Mouse (Mus musculus) CD4-positive helper T cell, adult 2 months (primary cell): ENCODE measurements at regions not wholly inside any gene's neighbourhood (a gene's known extent, or its start where the extent isn't known, plus 50 kb on each side); places are given as distances from the start of the nearest gene placed in this dataset.
"Not testable (repeated sequence)": the region's sequence is repeated elsewhere in the genome, so short reads cannot be mapped to it uniquely, and the experiment has no call there.

Source experiments
- DNase-seq: peaks from one replicate; pipeline ENCODE4 v3.0.0-alpha.2; 2012; ENCODE audit warnings: low read depth, missing footprints, low spot score

DNA sequence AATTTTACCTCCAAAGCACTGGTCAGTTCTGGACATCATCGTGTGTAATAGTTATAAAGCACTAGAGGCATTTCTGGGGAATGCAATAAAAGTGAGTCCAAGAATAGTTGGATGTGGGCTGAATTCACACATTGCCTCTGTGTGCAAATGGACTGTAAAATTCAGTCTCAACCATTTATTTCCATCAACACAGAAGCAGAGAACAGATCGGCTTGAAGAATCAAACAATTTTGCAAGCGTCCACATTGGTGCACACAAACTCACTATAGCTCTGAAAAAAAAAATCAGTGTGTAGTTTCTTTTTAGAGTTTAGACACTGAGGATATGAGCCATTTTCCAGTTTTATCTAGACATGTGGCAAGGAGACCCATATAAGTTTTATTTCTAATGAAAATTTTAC is 208.9 kb upstream of the Slc7a11 start:
- no peak for DNase-seq

DNA sequence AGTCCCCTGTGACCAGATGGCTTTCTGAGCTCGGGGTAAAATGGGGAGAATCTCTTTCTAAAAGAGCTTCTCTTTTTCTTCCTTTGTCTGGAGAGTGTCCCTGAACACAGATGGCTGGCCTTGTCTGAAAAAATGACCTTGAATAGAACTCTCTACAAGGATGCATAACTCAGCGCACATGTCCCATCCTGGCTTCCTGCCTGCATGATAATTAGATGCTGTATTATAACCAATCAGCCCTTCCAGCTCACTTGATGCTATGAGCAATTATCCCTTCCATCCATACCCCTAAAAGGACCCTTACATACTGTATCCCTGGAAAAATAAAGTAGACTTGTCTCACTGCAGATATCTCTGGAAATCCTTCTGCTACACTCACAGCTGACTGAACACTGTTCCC is 199.7 kb upstream of the Slc7a11 start:
- DNase-seq: no peak

DNA sequence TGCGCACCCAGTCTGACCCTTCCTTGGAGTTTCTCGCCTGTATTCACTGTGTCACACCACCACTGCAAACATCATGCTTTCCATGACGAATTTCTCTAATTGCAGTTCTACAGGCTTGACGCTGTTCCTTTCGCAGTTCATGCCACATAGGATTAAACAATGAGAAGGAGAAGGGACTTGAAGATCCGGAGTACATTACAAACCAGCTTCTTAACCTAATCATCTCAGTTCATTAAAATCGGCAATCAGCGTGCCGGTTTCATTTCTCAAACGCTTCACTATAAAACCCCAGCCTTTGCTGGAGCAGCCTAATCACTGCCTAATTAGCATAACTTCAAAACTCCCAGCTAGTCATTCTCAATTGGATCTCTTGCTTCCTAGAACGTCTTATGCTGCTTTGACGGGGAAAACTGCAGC is 196.5 kb upstream of the Slc7a11 start:
- DNase-seq: no peak

DNA sequence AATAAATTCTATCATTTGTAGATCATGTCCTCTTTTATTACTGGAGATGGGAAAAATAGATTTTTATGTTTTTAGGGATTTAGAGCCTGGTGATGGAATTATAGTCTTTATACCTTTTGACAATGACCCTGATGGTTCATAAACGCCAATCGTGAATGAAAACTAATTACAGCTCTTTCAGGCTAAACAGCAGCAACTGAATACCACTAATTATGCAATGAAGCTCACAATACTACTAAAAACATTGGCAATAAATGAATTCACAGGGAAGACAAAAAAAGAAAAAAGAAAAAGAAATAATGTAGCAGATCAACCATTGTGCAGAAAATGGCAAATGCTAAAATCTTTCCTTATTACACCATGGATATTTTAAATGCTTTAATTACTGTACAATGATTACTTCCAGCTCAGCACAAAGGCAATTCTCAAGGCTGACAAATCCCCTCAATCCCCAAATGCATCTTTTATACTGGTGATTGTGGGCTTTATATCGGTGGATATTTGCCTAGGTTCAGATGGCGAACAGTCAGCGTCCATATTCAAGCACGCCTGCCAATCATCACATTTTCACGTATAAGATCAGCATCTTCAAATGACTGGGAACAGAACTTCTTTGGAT is 191.2 kb upstream of the Slc7a11 start:
- DNase-seq: no peak

DNA sequence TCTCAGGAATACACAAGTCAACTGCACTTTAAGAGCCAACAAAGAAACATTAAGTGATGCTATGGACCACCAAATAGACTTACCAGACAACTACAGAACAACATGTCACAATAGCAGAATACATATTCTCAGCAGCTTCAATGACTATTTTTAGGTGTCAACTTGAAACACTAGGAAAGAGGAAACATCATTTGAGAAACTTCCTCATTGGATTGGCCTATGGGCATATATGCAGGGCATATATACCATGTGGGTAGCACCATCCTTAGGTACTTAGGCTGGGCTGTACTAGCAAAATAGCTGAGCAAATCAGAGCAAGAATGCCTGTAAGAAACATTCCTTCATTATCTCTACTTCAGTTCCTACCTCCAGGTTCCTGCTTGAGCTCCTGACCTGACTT is 187.9 kb upstream of the Slc7a11 start:
- no peak for DNase-seq

DNA sequence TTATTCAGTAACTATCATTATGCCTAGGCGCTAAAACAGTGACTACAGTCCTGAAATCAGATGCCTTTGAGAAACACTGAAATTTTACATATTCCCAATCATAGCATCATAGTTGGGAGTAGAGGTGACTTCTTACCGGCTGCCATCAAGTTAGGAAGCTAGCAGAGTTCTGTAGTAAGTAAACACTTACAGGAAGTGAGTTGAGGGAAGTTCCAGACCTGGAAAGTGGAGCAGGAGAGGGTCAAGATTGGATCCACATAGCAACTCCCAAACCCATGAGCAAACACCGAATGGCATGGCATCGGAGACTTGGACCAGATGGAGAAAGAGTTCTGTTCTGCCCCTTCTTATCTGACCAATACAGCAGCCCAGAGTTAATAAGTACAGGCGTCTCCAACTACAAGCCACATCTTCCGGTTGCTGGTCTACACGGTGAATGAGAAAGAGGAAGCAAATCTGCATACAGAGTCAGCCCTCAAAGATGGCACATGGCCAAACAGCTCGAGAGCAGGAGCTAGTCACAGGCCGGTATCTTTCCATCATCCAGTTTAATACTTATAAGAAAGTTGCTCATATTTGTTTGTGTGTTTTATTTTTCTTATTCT is 184.8 kb upstream of the Slc7a11 start:
- peak; percentile 11 for DNase-seq

DNA sequence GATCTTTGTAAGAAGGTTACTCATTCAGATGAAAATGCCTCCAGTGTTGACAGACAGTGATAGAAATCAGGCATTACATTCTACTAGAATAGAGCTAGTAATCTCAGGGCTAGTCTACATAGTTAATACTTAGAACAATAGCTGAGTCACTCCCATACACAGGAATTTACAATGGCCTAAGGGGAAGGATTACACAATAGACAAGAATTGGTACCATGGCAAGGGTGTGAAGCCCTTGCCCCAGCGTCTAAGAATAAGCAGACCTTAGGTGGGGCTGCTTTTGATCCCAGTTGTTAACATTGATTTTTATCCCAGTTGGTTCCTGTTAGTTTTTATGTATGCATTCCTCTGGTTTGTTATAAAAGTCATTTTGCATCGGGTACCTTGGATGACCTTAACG is 177.8 kb upstream of the Slc7a11 start:
- DNase-seq: not testable (repeated sequence)

DNA sequence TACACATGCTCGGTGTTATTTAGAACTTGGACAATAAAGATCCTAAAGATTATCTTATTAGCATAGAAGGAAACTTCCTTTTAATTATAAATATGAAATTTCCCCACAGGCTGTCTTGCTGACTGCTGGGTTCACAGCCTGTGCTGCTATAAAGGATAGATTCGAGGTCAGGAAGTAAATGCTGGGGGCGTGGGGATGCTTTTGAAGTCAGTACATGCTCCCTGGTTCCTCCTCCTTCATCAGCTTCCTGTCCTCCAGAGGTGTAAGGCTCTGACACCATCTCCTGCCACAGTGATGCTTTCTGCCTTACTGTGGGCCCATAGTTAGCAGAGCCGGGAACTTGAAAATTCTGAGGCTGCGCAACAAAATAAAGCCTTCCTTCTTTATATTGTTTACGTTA is 175.6 kb upstream of the Slc7a11 start:
- no peak for DNase-seq

DNA sequence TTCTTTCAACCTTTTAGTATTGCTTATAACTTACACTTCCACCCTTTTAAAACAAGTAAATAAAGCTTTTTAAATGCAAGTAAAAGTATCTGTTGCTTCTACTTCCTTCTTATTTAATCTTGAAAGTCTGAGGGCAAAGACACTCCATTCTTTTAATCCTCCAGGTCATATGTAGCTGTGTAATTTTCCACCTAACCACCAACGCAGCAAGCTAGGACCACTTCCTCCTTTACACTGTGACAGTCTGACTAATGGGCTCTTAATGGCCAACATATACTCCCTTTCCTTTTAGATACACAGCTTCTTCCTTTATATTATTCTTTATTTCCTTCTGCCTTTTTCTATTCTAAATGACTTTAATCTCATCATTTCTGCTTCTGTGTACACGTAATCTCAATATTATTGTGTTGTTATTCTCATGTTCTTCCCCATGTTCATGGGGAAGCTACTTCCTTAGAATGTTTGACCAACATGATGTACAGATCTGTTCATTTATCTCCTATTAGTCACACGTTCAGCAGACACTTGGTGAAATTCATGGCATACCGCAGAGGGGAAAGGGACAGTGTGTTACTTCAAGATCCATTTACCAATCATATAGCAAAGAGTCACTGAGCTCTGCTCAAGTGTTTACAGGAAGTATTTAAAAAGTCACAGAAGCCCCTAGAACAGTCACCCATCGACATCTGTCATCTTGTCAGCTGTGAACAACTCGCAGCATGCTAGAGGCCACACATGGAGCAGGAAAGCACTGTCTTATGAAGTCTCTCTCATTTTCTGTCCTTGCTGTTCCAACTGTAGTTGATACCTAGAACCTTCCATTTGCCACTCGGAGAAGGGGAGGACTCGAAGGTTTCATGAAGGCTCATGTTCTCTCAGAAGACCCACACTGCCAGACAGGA is 172.2 kb upstream of the Slc7a11 start:
- no peak for DNase-seq

DNA sequence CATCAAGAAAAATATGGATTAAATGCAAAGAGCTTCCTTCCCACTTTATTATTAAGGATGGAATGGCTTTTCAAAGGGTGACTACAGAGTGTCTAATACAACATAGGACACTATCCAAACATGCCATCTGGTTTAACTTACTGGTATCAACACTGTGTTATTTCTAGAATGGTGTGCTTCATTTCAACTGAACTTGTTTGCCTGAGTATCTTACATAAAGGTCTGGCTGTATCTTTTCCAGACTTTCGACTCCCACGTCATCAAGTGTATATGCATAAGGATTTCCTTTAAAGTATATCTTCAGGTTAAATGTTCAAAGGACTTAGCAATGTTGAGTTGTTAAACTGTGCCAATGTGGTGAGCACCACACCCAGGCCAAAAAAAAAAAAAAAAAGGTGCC is 169.6 kb upstream of the Slc7a11 start:
- DNase-seq: no peak

DNA sequence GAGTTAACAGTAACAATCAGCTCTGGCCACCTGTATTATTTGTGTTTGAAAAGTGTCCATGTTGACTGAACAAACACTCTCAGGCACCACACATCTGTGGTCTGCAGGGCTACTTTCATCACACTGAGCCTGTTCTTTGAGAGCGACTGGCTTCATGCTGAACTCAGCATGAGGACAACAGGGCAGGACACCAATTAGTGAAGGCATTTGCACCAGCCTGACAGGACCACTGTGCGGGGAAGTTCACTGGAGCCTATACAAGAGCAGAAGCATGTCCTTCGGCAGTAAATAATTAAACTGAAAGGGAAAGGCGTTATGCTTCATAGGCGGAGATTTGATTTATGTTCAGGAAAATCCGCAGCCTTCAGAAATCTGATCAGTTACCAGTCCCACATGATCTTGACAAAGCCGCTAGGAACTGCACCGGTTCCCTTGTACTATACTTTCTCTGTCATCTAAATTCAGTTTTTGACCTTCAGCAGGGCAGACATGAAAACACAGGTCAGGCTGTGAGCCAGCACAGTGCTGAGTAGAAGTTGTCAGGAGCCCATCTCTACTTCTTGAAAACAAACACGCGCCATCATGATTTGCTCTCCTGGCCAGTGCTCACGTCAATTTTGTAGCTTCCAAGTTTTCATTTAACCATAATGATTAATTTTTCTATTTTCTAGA is 166.1 kb upstream of the Slc7a11 start:
- no peak for DNase-seq

DNA sequence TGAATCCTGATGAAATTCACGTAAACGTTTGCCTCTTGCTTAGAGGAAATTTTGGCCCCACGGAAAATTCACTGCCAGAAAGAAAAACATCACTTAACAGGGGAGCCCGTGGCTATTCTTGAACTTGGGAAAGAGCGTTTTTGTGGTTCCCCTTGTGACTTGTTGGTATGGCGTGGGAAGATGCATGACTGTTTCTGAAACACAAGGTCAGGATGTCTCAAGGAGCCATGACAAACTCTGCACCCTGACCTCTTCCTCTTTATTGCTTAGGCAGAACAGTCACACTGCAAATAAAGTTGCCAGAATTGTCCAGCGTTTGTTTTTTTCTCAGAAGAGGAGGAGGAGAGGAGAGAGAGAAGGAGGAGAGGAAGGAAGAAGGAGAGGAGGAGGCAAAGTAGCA is 164.3 kb upstream of the Slc7a11 start:
- no peak for DNase-seq

DNA sequence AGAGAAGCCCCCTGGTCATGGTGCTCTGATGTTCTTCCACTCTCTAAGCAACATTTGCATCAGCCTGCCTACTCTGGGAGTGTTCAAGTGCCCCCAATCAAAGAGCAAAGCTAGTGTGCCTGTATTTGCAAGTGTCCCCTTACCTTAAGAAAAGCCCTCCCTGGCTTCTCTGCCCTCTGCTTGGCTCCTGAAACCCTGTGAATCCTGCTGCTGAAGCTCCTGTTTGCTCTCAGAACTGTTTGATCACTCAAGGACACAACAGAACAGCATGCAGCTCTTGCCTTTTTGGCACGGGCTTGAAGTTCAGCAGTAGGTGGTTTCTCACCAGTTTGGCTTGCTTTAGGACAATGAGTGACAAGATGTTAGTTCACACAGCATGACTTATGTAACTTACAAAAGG is 163.6 kb upstream of the Slc7a11 start:
- no peak for DNase-seq

DNA sequence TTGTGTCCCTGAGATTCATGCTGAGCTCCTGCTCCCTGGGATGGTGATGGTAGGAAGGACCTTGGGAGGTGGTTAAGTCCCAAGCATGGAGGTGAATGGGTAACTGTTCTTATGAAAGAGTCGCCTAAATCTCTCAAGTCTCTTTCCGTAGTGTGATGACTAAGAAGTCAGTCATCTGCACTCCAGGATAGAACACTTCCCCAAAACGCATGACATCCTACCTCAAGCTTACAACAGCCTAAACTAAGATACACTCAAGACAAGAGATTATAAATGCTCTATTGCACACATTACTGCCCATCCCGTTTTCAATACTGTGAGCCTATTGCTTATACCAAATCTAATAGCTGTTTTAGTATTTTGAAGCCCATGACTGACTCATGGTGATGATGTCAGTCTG is 162.3 kb upstream of the Slc7a11 start:
- DNase-seq: no peak

DNA sequence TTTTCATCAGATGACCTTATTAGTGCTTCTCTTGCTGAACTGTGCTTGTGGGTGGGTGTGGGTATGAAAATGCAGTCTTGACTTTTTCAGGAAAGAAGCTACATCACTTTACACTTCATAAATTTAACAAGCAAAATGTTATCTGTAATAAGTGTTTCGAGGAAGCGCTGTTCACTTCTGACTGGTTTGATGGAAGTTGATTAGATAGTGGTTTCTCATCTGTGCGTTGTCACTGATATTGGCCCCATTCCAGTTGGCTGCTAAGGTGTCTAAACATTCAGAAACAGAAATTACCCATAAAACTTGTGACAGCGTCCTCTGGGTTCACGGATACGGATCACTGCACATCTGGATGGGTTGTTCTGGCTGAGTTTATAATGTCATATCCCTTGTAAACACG is 159.8 kb upstream of the Slc7a11 start:
- no peak for DNase-seq

DNA sequence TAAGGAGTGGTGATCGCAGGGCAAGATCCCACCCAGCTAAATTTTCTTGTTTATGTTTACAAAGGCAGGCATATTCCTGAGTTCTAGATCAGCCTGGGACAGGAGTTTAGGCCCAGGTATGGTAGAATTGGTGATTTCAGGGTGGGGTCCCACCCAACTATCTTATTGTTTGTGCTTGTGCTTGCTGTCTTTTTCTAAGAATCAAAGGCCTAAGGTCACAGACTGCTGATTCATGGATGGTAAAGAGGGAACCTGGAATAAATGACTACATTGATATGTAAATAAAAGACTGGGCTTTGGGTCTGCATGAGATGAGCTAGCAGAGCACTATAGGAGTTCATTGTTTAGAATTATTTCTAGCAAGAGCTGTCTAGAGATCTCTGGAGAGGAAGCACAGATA is 152.3 kb upstream of the Slc7a11 start:
- no peak for DNase-seq

DNA sequence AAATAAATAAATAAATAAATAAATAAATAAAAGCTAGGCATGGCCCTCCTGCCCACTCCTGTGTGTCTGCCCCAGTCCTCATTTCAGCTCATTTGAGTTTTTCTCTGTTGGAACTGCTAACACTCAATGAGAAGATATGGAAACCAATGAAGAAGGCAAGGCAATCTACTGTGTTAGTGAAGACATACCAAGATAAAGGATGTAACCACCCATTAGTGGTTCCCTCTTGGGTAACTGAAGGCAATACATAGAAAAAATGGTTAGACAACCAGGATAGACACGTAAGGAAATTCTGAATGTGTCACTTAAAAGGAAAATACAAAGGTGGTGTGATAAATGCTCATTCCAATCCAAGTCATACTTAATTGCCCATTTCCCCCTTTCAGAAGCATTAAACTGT is 140.9 kb upstream of the Slc7a11 start:
- no peak for DNase-seq

DNA sequence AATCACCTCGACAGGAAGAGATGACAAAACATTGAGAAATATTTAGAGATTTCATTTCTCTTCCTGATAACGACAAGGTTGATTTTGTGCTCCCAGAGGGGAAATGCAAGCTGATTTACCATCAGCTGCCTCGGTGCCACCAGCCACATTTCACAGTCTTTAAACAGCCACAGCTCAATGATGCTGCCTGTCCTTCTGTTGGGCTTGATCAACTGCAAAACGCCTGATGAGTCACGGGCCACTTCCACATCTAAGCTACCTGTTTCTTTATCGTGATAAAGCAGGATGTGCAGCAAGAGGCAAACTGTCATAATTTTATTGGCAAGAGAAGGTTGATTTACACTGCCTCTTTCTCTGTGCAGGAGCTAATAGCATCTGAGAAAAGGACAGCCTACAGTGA is 140.1 kb upstream of the Slc7a11 start:
- no peak for DNase-seq

DNA sequence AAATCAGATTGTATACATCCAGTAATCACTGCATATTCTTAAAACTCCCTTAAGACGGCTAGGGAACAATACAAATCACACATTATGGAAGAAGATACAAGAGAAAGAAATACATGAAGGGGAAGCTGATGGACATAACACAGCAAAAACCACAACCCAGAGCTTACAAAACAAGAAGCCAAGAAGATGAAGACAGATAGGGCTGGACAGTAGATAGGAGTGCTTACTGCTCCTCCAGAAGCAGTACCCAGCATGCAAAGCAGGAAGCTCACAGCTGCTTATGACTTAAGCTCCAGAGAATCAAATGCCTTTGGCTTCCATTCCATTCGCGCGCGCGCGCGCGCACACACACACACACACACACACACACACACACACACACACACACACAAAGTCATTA is 131.0 kb upstream of the Slc7a11 start:
- no peak for DNase-seq

DNA sequence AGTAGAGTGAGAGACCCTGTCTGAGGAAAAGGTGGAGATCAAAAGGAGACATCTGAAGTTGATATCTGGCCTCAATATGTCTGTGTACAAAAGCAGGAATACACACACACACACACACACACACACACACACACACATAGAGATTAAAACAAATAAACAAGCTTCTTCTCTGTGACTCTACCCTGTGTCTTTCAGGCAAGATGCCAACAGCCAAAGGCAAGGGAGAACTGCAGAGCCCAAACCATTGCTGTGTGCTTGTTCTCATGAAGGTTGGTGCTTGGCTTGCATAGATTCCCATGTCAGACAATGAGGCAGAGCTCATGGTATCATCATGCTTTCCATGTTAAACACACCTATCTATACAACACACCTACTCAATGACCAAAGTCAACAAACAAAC is 126.6 kb upstream of the Slc7a11 start:
- no peak for DNase-seq

DNA sequence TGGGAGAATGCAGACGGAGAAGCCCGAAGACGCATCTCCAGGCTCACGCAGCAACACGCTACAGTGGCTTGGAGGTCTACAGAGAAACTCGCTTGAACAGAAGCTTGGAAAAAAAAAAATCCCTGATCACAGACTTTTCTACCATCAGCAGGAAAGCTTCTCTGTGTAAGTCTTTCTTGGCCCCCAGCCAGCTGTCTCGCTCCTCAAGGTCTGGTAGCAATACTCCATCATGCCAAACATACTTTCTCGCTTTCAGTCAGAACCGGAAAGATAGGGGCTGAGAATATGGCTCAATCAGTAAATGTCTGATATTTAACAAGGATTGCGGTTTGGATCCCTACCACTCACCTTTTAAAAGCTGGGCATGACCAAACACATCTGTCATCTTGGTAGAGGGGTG is 126.2 kb upstream of the Slc7a11 start:
- no peak for DNase-seq

DNA sequence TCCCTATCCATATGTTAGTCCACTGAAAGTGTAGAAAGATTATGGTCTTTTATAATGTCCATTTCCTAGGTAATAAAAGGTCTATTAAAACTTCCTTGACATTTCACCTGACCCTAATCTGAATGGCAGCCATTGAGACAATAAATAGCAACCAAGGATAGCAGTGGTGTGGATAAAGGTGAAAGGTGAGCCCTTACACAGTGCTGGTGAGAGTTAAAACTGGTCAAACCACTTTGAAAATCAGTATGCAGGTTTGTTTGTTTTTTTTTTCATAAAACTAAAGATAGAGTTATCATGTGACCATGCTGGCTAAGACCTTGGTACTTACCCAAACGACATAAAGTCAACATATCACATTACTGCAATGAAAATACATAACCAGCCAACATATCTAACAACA is 110.7 kb upstream of the Slc7a11 start:
- no peak for DNase-seq
